23 mouse cellular contexts compared by ENCODE assay signal in the genomic region with DNA sequence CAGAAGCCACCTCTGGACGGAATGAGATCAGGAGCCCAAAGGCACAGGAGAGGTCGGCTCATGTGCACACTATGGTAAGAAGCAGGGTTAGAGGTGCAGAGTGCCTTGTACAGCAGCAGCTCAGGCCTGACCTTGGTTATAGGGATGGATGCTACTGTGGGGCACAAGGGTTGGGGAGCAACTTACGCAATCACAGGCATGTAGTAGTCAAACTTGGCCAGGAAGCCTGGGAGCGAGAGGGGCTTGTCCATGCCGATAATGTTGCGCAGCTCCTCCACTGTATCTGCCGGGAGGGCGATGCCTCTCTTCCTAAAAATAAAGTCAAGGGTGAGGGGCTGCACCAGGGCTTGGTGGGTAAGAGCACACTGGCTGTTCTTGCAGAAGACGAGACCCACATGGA. TPM values are rescaled to one million over a fixed set of nuclear protein-coding genes. Genes with fewer than 3 reads are reported as not detected.
DNase-seq lines count a peak whose midpoint lies in the region; ATAC-seq and TF ChIP-seq lines count a peak whose summit lies in the region.
"Had no signal": no experiment of that assay in that cellular context is flagged by ENCODE, and none has a peak within 500 bp of the region (broad histone marks: within the 10 kb centered on the region; RNA-seq: fewer than 3 reads in every experiment).

No protein-coding gene starts in this region.

- no peaks in the 10 kb centered on the region for H3K27me3 ChIP-seq in heart, embryonic 13.5 days (replicated peaks)
- no peaks in the 10 kb centered on the region for H3K27me3 ChIP-seq in heart, embryonic 12.5 days (replicated peaks)
- no peaks in the 10 kb centered on the region for H3K27me3 ChIP-seq in kidney, postnatal 0 days (ENCODE audit: insufficient read depth, low read length)
- H3K27me3 ChIP-seq in kidney, embryonic 16.5 days (ENCODE audit: insufficient read depth, low read length), result no peaks in the 10 kb centered on the region
- H3K27me3 ChIP-seq in C2C12 (ENCODE audit: control insufficient read depth, insufficient read depth, insufficient read length), result no peaks in the 10 kb centered on the region
- H3K27me3 ChIP-seq: CH12.LX; embryonic facial prominence, embryonic 13.5 days; forebrain, embryonic 12.5 days; forebrain, embryonic 15.5 days; Patski had no signal

- peak overlapping the region; percentile 51 for H3K27ac ChIP-seq in heart, embryonic 13.5 days (replicated peaks)
- H3K27ac ChIP-seq in heart, embryonic 12.5 days (ENCODE audit: poor library complexity, severe bottlenecking), result no peak overlapping the region
- H3K27ac ChIP-seq in kidney, postnatal 0 days, result 0 out of 2 replicates have a peak overlapping the region, but pooled peaks have one; percentile 31
- H3K27ac ChIP-seq in kidney, embryonic 16.5 days (ENCODE audit: low read length), result no peak overlapping the region
- H3K27ac ChIP-seq: embryonic facial prominence, embryonic 10.5 days; embryonic facial prominence, embryonic 13.5 days; forebrain, embryonic 12.5 days; forebrain, embryonic 15.5 days; hindbrain, embryonic 14.5 days; hindbrain, postnatal 0 days had no signal

- peak overlapping the region; percentile 47; the same call in 1 of the 2 replicates for H3K9ac ChIP-seq in heart, embryonic 13.5 days
- no peak overlapping the region for H3K9ac ChIP-seq in heart, embryonic 12.5 days
- no peak overlapping the region for H3K9ac ChIP-seq in kidney, postnatal 0 days (ENCODE audit: low read depth, low read length)
- H3K9ac ChIP-seq in kidney, embryonic 16.5 days (replicated peaks; ENCODE audit: low read length), result no peak overlapping the region
- H3K9ac ChIP-seq: embryonic facial prominence, embryonic 13.5 days; forebrain, embryonic 12.5 days; forebrain, embryonic 15.5 days; hindbrain, embryonic 14.5 days had no signal

- H3K4me1 ChIP-seq in heart, embryonic 13.5 days, result peaks cover 23% of the 10 kb centered on the region
- peaks cover 29% of the 10 kb centered on the region for H3K4me1 ChIP-seq in heart, embryonic 12.5 days (replicated peaks)
- H3K4me1 ChIP-seq in kidney, postnatal 0 days (replicated peaks; ENCODE audit: insufficient read depth, low read length), result no peaks in the 10 kb centered on the region
- no peaks in the 10 kb centered on the region for H3K4me1 ChIP-seq in kidney, embryonic 16.5 days (ENCODE audit: insufficient read depth, low read length)
- H3K4me1 ChIP-seq: embryonic facial prominence, embryonic 10.5 days; embryonic facial prominence, embryonic 13.5 days; forebrain, embryonic 12.5 days; forebrain, embryonic 15.5 days had no signal

- no peak for TF ChIP-seq CTCF in kidney, postnatal 0 days (IDR thresholded peaks at IDR 0.05; ENCODE audit: low read depth)
- no peak for TF ChIP-seq CTCF in C2C12 (IDR thresholded peaks at IDR 0.05; ENCODE audit: control insufficient read depth, insufficient read depth, insufficient read length)

- ATAC-seq in heart, embryonic 13.5 days (ENCODE audit: extremely low read depth, insufficient number of reproducible peaks, low FRiP score, low TSS enrichment), result no peak
- no peak for ATAC-seq in heart, embryonic 12.5 days (ENCODE audit: insufficient number of reproducible peaks, low FRiP score)
- ATAC-seq in kidney, postnatal 0 days (replicated peaks; ENCODE audit: low FRiP score, low read depth), result no peak
- no peak for ATAC-seq in kidney, embryonic 16.5 days (ENCODE audit: low FRiP score, low TSS enrichment)
- peak; percentile 20; the same call in 1 of the 2 replicates for ATAC-seq in megakaryocyte progenitor cell, adult 5-6 weeks (replicated peaks; ENCODE audit: poor library complexity)
- ATAC-seq: forebrain, embryonic 15.5 days; hindbrain, postnatal 0 days; inflammation-experienced regulatory T-cells, adult 6 months; Patski had no signal

- DNase-seq in kidney, postnatal 0 days (ENCODE audit: low spot score), result no peak
- DNase-seq in cerebellum, adult 11-12 months, result no peak
- no peak for DNase-seq in cerebellum, adult 18-20 months
- DNase-seq: cerebellum, adult 8-10 months; cerebellum, postnatal 10 days; cerebellum, postnatal 36 days; embryo, embryonic 11 days had no signal

- H3K9me3 ChIP-seq in heart, embryonic 13.5 days, result no peaks in the 10 kb centered on the region
- H3K9me3 ChIP-seq in heart, embryonic 12.5 days (replicated peaks), result no peaks in the 10 kb centered on the region
- no peaks in the 10 kb centered on the region for H3K9me3 ChIP-seq in kidney, postnatal 0 days (replicated peaks; ENCODE audit: low read length)
- H3K9me3 ChIP-seq in kidney, embryonic 16.5 days (ENCODE audit: low read length), result no peaks in the 10 kb centered on the region
- H3K9me3 ChIP-seq: embryonic facial prominence, embryonic 10.5 days; embryonic facial prominence, embryonic 13.5 days; forebrain, embryonic 12.5 days; forebrain, embryonic 15.5 days; G1E had no signal

- WGBS in heart, embryonic 13.5 days, result 77% methylated on average over 9 of the region's 9 CpGs
- 84% methylated on average over 9 of the region's 9 CpGs for WGBS in heart, embryonic 12.5 days
- 88% methylated on average over 9 of the region's 9 CpGs for WGBS in kidney, postnatal 0 days
- WGBS in kidney, embryonic 16.5 days, result 90% methylated on average over 9 of the region's 9 CpGs

- H3K36me3 ChIP-seq in heart, embryonic 13.5 days, result peaks cover 26% of the 10 kb centered on the region
- peaks cover 25% of the 10 kb centered on the region for H3K36me3 ChIP-seq in heart, embryonic 12.5 days
- peaks cover 3% of the 10 kb centered on the region; the same call in 1 of the 2 replicates for H3K36me3 ChIP-seq in kidney, postnatal 0 days (ENCODE audit: insufficient read depth, low read length)
- H3K36me3 ChIP-seq in kidney, embryonic 16.5 days (ENCODE audit: insufficient read depth, low read length), result peaks cover 9% of the 10 kb centered on the region; the same call in 1 of the 2 replicates
- H3K36me3 ChIP-seq in C2C12 (ENCODE audit: control insufficient read depth, insufficient read depth), result no peaks in the 10 kb centered on the region

- no peaks in the 10 kb centered on the region for H3K79me3 ChIP-seq in C2C12 (ENCODE audit: low read depth)

- no peak overlapping the region for H3K4me2 ChIP-seq in heart, embryonic 13.5 days
- H3K4me2 ChIP-seq in heart, embryonic 12.5 days, result no peak overlapping the region
- H3K4me2 ChIP-seq in kidney, postnatal 0 days (ENCODE audit: low read length), result no peak overlapping the region
- H3K4me2 ChIP-seq in kidney, embryonic 16.5 days (replicated peaks; ENCODE audit: low read depth, low read length), result no peak overlapping the region
- H3K4me2 ChIP-seq: embryonic facial prominence, embryonic 13.5 days; forebrain, embryonic 12.5 days; forebrain, embryonic 15.5 days; hindbrain, embryonic 14.5 days had no signal

- H3K79me2 ChIP-seq in C2C12 (ENCODE audit: control insufficient read depth, insufficient read depth), result no peaks in the 10 kb centered on the region

- H3ac ChIP-seq in C2C12 (ENCODE audit: control insufficient read depth, insufficient read length, low read depth), result no peak overlapping the region

- no peak overlapping the region for H3K4me3 ChIP-seq in heart, embryonic 13.5 days
- H3K4me3 ChIP-seq in heart, embryonic 12.5 days, result no peak overlapping the region
- no peak overlapping the region for H3K4me3 ChIP-seq in kidney, postnatal 0 days (replicated peaks; ENCODE audit: low read depth, low read length)
- no peak overlapping the region for H3K4me3 ChIP-seq in kidney, embryonic 16.5 days (ENCODE audit: low read length)
- H3K4me3 ChIP-seq in C2C12 (ENCODE audit: insufficient read depth, poor library complexity, severe bottlenecking), result no peak overlapping the region
- H3K4me3 ChIP-seq: embryonic facial prominence, embryonic 10.5 days; embryonic facial prominence, embryonic 13.5 days; erythroblast, embryonic 14.5 days; forebrain, embryonic 12.5 days; forebrain, embryonic 15.5 days had no signal

TF ChIP-seq in C2C12, 6 proteins besides CTCF, POLR2A, EP300 and RAD21:
- TF ChIP-seq MAX (IDR thresholded peaks at IDR 0.05), result no peak
- peak; percentile 45 for TF ChIP-seq CEBPB (IDR thresholded peaks at IDR 0.05; ENCODE audit: low read depth)

RNA-seq across cellular contexts. Expression of a gene that starts 14.9 kb away (rescaled TPM):
- polyA plus RNA-seq in heart, embryonic 13.5 days (2015; fragmentation: Nextera tagmentation; extraction: Ambion mirVana), result 3.6 and 3.7 TPM in 2 replicates
- 3.6 and 3.7 TPM in 2 replicates for polyA plus RNA-seq in heart, embryonic 12.5 days (2016; fragmentation: Nextera tagmentation; extraction: Ambion mirVana)
- 7.7 and 9.8 TPM in 2 replicates for polyA plus RNA-seq in kidney, postnatal 0 days (2015; fragmentation: Nextera tagmentation; extraction: Ambion mirVana)
- polyA plus RNA-seq in kidney, embryonic 16.5 days (2015; fragmentation: Nextera tagmentation; extraction: Ambion mirVana), result 11.7 and 13.3 TPM in 2 replicates
- 3.3 TPM for polyA plus RNA-seq in C2C12 (2012; fragmentation: generic; extraction: Trizol)
- 13.4 TPM in 2 replicates for total RNA-seq in megakaryocyte progenitor cell, adult 5-6 weeks (2015)
- total RNA-seq in megakaryocyte progenitor cell, adult 5-6 weeks (2017), result 17.5 and 20.2 TPM in 2 replicates

Comparison
In these comparisons a context has a peak if more than half of its experiments do, and no peak if none do; other contexts are left out.
1. H3K27ac ChIP-seq: peak in heart, embryonic 13.5 days (single experiment) and kidney, postnatal 0 days (single experiment); none in heart, embryonic 12.5 days (single experiment) and kidney, embryonic 16.5 days (single experiment).